Mouse (Mus musculus): ENCODE results near the gene Htra2.

The Htra2 gene

GRCm38 (mm10) chr6:83054871-83055431 is at the start of gene Htra2:
TSS of gene Htra2 (minus strand) at chr6:83055273.
- no peak for DNase-seq

- no peak for DNase-seq
Measured at GRCm38 (mm10) chr6:83104158-83104557, 49.1 kb upstream of the Htra2 start.

- no peak for DNase-seq
Measured at GRCm38 (mm10) chr6:83103130-83103650, 48.1 kb upstream of the Htra2 start.

GRCm38 (mm10) chr6:83101688-83102556 is 46.8 kb upstream of the Htra2 start:
- DNase-seq = peak; percentile 41 to 59

GRCm38 (mm10) chr6:83101316-83101687 is 46.2 kb upstream of the Htra2 start, which contains the start of the genes Ccdc142 and Gm42688:
TSS of gene Ccdc142 (plus strand) at chr6:83101601.
TSS of gene Gm42688 (plus strand) at chr6:83101617.
- peak; percentile 90 to 94 for DNase-seq

GRCm38 (mm10) chr6:83098411-83098810 is 43.3 kb upstream of the Htra2 start:
- DNase-seq = no peak

GRCm38 (mm10) chr6:83095968-83096367 is 40.9 kb upstream of the Htra2 start:
- no peak for DNase-seq

GRCm38 (mm10) chr6:83092416-83093127 is 37.5 kb upstream of the Htra2 start:
- DNase-seq = no peak

GRCm38 (mm10) chr6:83087926-83088260 is 32.8 kb upstream of the Htra2 start:
- DNase-seq = no peak

GRCm38 (mm10) chr6:83087205-83087925 is 32.3 kb upstream of the Htra2 start:
- DNase-seq = no peak

- DNase-seq = no peak
Measured at GRCm38 (mm10) chr6:83086121-83087035, 31.3 kb upstream of the Htra2 start, which contains the start of gene Lbx2. TSS of gene Lbx2 (plus strand) at chr6:83086367.

- no peak for DNase-seq
Measured at GRCm38 (mm10) chr6:83084477-83084876, 29.4 kb upstream of the Htra2 start.

- no peak for DNase-seq
Measured at GRCm38 (mm10) chr6:83083497-83083896, 28.4 kb upstream of the Htra2 start.

GRCm38 (mm10) chr6:83080210-83080609 is 25.1 kb upstream of the Htra2 start:
- no peak for DNase-seq

GRCm38 (mm10) chr6:83078324-83078858 is 23.3 kb upstream of the Htra2 start:
- DNase-seq = peak; percentile 100

GRCm38 (mm10) chr6:83077630-83078323 is 22.7 kb upstream of the Htra2 start, which contains the start of gene Pcgf1:
TSS of gene Pcgf1 (plus strand) at chr6:83077869.
- peak; percentile 55 to 57 for DNase-seq

GRCm38 (mm10) chr6:83074979-83075378 is 19.9 kb upstream of the Htra2 start:
- no peak for DNase-seq

- DNase-seq = peak in 1 of 2 experiments; percentile 27
Measured at GRCm38 (mm10) chr6:83071220-83071619, 16.1 kb upstream of the Htra2 start.

GRCm38 (mm10) chr6:83070311-83071219 is 15.5 kb upstream of the Htra2 start:
- peak; percentile 22 to 58 for DNase-seq

GRCm38 (mm10) chr6:83070247-83070310 is 15.0 kb upstream of the Htra2 start, which contains the start of gene Tlx2:
TSS of gene Tlx2 (minus strand) at chr6:83070293.
- DNase-seq = no peak
